In genomic region chr12:116135906-116136305, GRCm38 (mm10) we compare ENCODE assay signal across 27 mouse cellular contexts. TPM values are rescaled to one million over a fixed set of nuclear protein-coding genes. Genes with fewer than 3 reads are reported as not detected.
DNase-seq lines count a peak whose midpoint lies in the region; ATAC-seq and TF ChIP-seq lines count a peak whose summit lies in the region.
"Had no signal": no experiment of that assay in that cellular context is flagged by ENCODE, and none has a peak within 500 bp of the region (broad histone marks: within the 10 kb centered on the region; RNA-seq: fewer than 3 reads in every experiment).

No protein-coding gene starts in this region.

- no peak for TF ChIP-seq CTCF in gastrocnemius, adult 2 months (IDR thresholded peaks at IDR 0.05)

- intact Hi-C loops in gastrocnemius, adult 2 months (cut with DNase I), result no loop called here

- H3K4me3 ChIP-seq in gastrocnemius, adult 2 months, result peak overlapping the region; percentile 47
- H3K4me3 ChIP-seq: embryonic facial prominence, embryonic 12.5 days; embryonic facial prominence, embryonic 15.5 days; heart, embryonic 12.5 days; heart, embryonic 15.5 days had no signal

- H3K27ac ChIP-seq in gastrocnemius, adult 2 months, result peak overlapping the region; percentile 73
- H3K27ac ChIP-seq: embryonic facial prominence, embryonic 12.5 days; embryonic facial prominence, embryonic 15.5 days; heart, embryonic 15.5 days; hindbrain, embryonic 14.5 days; hindbrain, postnatal 0 days had no signal

- no peak for ATAC-seq in monocyte, adult 5-6 weeks (replicated peaks; ENCODE audit: insufficient number of reproducible peaks, low FRiP score, low TSS enrichment, poor library complexity, severe bottlenecking)
- ATAC-seq: forebrain, embryonic 14.5 days; forebrain, postnatal 0 days; hindbrain, postnatal 0 days; inflammation-experienced regulatory T-cells, adult 6 months; Patski had no signal

- DNase-seq in gastrocnemius, adult 2 months, result peak; percentile 60
- no peak for DNase-seq in gastrocnemius, postnatal 25 days
- DNase-seq in layer of hippocampus, adult 11-12 months (ENCODE audit: low spot score), result peak; percentile 15
- DNase-seq in layer of hippocampus, postnatal 25 days (ENCODE audit: extremely low spot score in 1 of 2, low spot score in 1 of 2), result no peak
- DNase-seq in right cerebral cortex, postnatal 25 days, result peak; percentile 4
- DNase-seq in right cerebral cortex, postnatal 4 days, result no peak
- DNase-seq: adrenal gland, postnatal 10 days; adrenal gland, postnatal 36 days; B cell, adult 2 months; cerebellum, adult 11 months; cerebellum, adult 2 months; cerebellum, adult 9-11 months; cerebellum, postnatal 25 days; forebrain, postnatal 0 days; heart, adult 18-20 months; heart, postnatal 10 days; heart, postnatal 36 days had no signal

RNA-seq across cellular contexts. Expression of gene Vipr2, which starts 58.4 kb away (rescaled TPM):
- 1 to 10 TPM; 1.5 to 3.0 TPM for total RNA-seq in gastrocnemius, adult 2 months (2021)
- total RNA-seq in gastrocnemius, postnatal 25 days (2021), result 1 to 10 TPM; 1.3 to 1.7 TPM
- under 1 TPM; 0.59 to 0.80 TPM for total RNA-seq in layer of hippocampus, postnatal 25 days (2021)
- 0.49 TPM in 1 of 3 replicates, not detected in the others for total RNA-seq in monocyte, adult 5-6 weeks (2017)

Comparison
In these comparisons a context has a peak if more than half of its experiments do, and no peak if none do; other contexts are left out.
1. DNase-seq: peak in gastrocnemius, adult 2 months (single experiment), layer of hippocampus, adult 11-12 months (single experiment) and right cerebral cortex, postnatal 25 days (single experiment); none in gastrocnemius, postnatal 25 days (single experiment), layer of hippocampus, postnatal 25 days (0 of 2) and right cerebral cortex, postnatal 4 days (single experiment).